In genomic region chr4:126677054-126678003, GRCm38 (mm10) we compare ENCODE assay signal across 8 mouse cellular contexts. TPM values are rescaled to one million over a fixed set of nuclear protein-coding genes. Genes with fewer than 3 reads are reported as not detected.
DNase-seq lines count a peak whose midpoint lies in the region; ATAC-seq and TF ChIP-seq lines count a peak whose summit lies in the region.

Gene Psmb2 (plus strand): TSS chr4:126677630.

- TF ChIP-seq CTCF in bone marrow, adult 2 months (IDR thresholded peaks at IDR 0.05; ENCODE audit: control insufficient read depth, insufficient read depth, low read length) = no peak
- no peak for TF ChIP-seq CTCF in midbrain, postnatal 0 days (IDR thresholded peaks at IDR 0.05)

- peak; percentile 97 for ATAC-seq in embryonic facial prominence, embryonic 15.5 days (ENCODE audit: insufficient number of reproducible peaks, low FRiP score, low TSS enrichment, low read depth)
- peak; percentile 99 for ATAC-seq in limb, embryonic 14.5 days (ENCODE audit: low FRiP score, low read depth)
- ATAC-seq in midbrain, postnatal 0 days (ENCODE audit: low FRiP score) = peak; percentile 96

- no peaks in the 10 kb centered on the region; the same call in 1 of the 2 replicates for H3K4me1 ChIP-seq in bone marrow, adult 2 months (ENCODE audit: control insufficient read depth, insufficient read depth, low read length)
- 0 out of 2 replicates have a peak, but pooled peaks cover 9% of the 10 kb centered on the region for H3K4me1 ChIP-seq in embryonic facial prominence, embryonic 15.5 days
- H3K4me1 ChIP-seq in limb, embryonic 14.5 days (ENCODE audit: control insufficient read depth, insufficient read depth, low read length) = peaks cover 3% of the 10 kb centered on the region; the same call in 1 of the 2 replicates
- no peaks in the 10 kb centered on the region for H3K4me1 ChIP-seq in midbrain, postnatal 0 days (ENCODE audit: insufficient read depth, low read length)

- peak within 1 kb of the TSS; percentile 98 for H3K9ac ChIP-seq in embryonic facial prominence, embryonic 15.5 days
- peak within 1 kb of the TSS; percentile 99 for H3K9ac ChIP-seq in limb, embryonic 14.5 days (ENCODE audit: low read depth, low read length, severe bottlenecking)
- peak within 1 kb of the TSS; percentile 97 for H3K9ac ChIP-seq in midbrain, postnatal 0 days (replicated peaks; ENCODE audit: low read length, poor library complexity, severe bottlenecking)

- H3K27ac ChIP-seq in bone marrow, adult 2 months (ENCODE audit: control insufficient read depth, insufficient read depth, low read depth, low read length, poor library complexity) = peak within 1 kb of the TSS; percentile 67; the same call in 1 of the 2 replicates
- H3K27ac ChIP-seq in embryonic facial prominence, embryonic 15.5 days (replicated peaks) = peak within 1 kb of the TSS; percentile 79
- peak within 1 kb of the TSS; percentile 49 for H3K27ac ChIP-seq in limb, embryonic 14.5 days (replicated peaks; ENCODE audit: low read depth, low read length)
- peak within 1 kb of the TSS; percentile 66 for H3K27ac ChIP-seq in midbrain, postnatal 0 days (ENCODE audit: low read depth, low read length)

- H3K4me3 ChIP-seq in bone marrow, adult 2 months (replicated peaks; ENCODE audit: control insufficient read depth, low read depth, low read length) = peak within 1 kb of the TSS; percentile 97
- H3K4me3 ChIP-seq in embryonic facial prominence, embryonic 15.5 days (replicated peaks) = peak within 1 kb of the TSS; percentile 99
- peak within 1 kb of the TSS; percentile 100 for H3K4me3 ChIP-seq in limb, embryonic 14.5 days (replicated peaks; ENCODE audit: low read length)
- H3K4me3 ChIP-seq in midbrain, postnatal 0 days (ENCODE audit: low read depth, low read length) = peak within 1 kb of the TSS; percentile 100

- H3K27me3 ChIP-seq in embryonic facial prominence, embryonic 15.5 days = no peaks in the 10 kb centered on the region
- H3K27me3 ChIP-seq in limb, embryonic 14.5 days (ENCODE audit: control insufficient read depth, insufficient read depth, low read length) = no peaks in the 10 kb centered on the region
- H3K27me3 ChIP-seq in midbrain, postnatal 0 days (ENCODE audit: insufficient read depth, low read length) = peaks cover 2% of the 10 kb centered on the region; the same call in 1 of the 2 replicates

- 0 out of 2 replicates have a peak, but pooled peaks cover 5% of the 10 kb centered on the region for H3K36me3 ChIP-seq in embryonic facial prominence, embryonic 15.5 days
- no peaks in the 10 kb centered on the region for H3K36me3 ChIP-seq in limb, embryonic 14.5 days (ENCODE audit: control insufficient read depth, insufficient read depth, low read length)
- H3K36me3 ChIP-seq in midbrain, postnatal 0 days (ENCODE audit: insufficient read depth, low read length) = no peaks in the 10 kb centered on the region

- peak within 1 kb of the TSS; percentile 82 for H3K4me2 ChIP-seq in embryonic facial prominence, embryonic 15.5 days (replicated peaks)
- H3K4me2 ChIP-seq in limb, embryonic 14.5 days (replicated peaks; ENCODE audit: low read depth, low read length, severe bottlenecking) = peak within 1 kb of the TSS; percentile 95
- peak within 1 kb of the TSS; percentile 91 for H3K4me2 ChIP-seq in midbrain, postnatal 0 days (ENCODE audit: low read depth, low read length, poor library complexity, severe bottlenecking)

- H3K9me3 ChIP-seq in embryonic facial prominence, embryonic 15.5 days (replicated peaks) = no peaks in the 10 kb centered on the region
- no peaks in the 10 kb centered on the region for H3K9me3 ChIP-seq in limb, embryonic 14.5 days (ENCODE audit: control insufficient read depth, low read length)
- H3K9me3 ChIP-seq in midbrain, postnatal 0 days (ENCODE audit: low read length) = no peaks in the 10 kb centered on the region

- WGBS in bone marrow, adult 2 months = 2% methylated on average over 48 of the region's 48 CpGs
- WGBS in embryonic facial prominence, embryonic 15.5 days = 3% methylated on average over 48 of the region's 48 CpGs
- 3% methylated on average over 48 of the region's 48 CpGs for WGBS in limb, embryonic 14.5 days
- WGBS in midbrain, postnatal 0 days = 3% methylated on average over 48 of the region's 48 CpGs

- peak; percentile 98 for DNase-seq in 416B (ENCODE audit: low read depth)
- DNase-seq in heart, adult 8-10 months (ENCODE audit: low spot score) = peak; percentile 98
- DNase-seq in kidney, adult 9 months = peak; percentile 98
- peak; percentile 96 for DNase-seq in limb, embryonic 14.5 days (ENCODE audit: low spot score)
- DNase-seq in midbrain, postnatal 0 days (ENCODE audit: low spot score) = peak; percentile 97
- peak; percentile 95 to 99 for DNase-seq in spleen, postnatal 14 days (ENCODE audit: low spot score in 2 of 2)

- peak; percentile 84; the same call in 1 of the 2 replicates for TF ChIP-seq POLR2A in bone marrow, adult 2 months (IDR thresholded peaks at IDR 0.05; ENCODE audit: borderline replicate concordance, control insufficient read depth, low read depth, low read length)
- TF ChIP-seq POLR2A in limb, embryonic 14.5 days (IDR thresholded peaks at IDR 0.05; ENCODE audit: borderline replicate concordance, extremely low read depth, insufficient read depth, insufficient read length) = peak; percentile 59; the same call in 1 of the 2 replicates

RNA-seq across cellular contexts. Expression of gene Psmb2, which starts in this region (rescaled TPM):
- 80.3 and 120 TPM in 2 replicates for polyA plus RNA-seq in bone marrow, adult 2 months (2011; ENCODE audit: insufficient read depth, insufficient read length, low replicate concordance, missing spikeins)
- polyA plus RNA-seq in embryonic facial prominence, embryonic 15.5 days (2015; fragmentation: Nextera tagmentation; extraction: Ambion mirVana) = 431 and 455 TPM in 2 replicates
- 100 to 1,000 TPM; 116 to 140 (median 123) TPM for total RNA-seq in heart, adult 8-10 months (2022)
- polyA plus RNA-seq in limb, embryonic 14.5 days (2012; rRNA removed) = 235 and 263 TPM in 2 replicates
- 471 and 500 TPM in 2 replicates for polyA plus RNA-seq in limb, embryonic 14.5 days (2014; fragmentation: Nextera tagmentation; extraction: Ambion mirVana)
- 196 and 209 TPM in 2 replicates for total RNA-seq in midbrain, postnatal 0 days (2014; rRNA removed)
- polyA plus RNA-seq in midbrain, postnatal 0 days (2015; fragmentation: Nextera tagmentation; extraction: Ambion mirVana) = 433 and 436 TPM in 2 replicates

Comparison
In these comparisons a context has a peak if more than half of its experiments do, and no peak if none do; other contexts are left out.
1. Peak in every context shown above with its lines: DNase-seq, ATAC-seq, H3K4me3 ChIP-seq and H3K27ac ChIP-seq.